Mouse (Mus musculus) ovary, adult 2 months (tissue): ENCODE measurements around the gene Cdc20b. TPM values are rescaled to one million over a fixed set of nuclear protein-coding genes. Genes with fewer than 3 reads are reported as not detected.

Experiments used
- polyA plus RNA-seq: library from polyadenylated mRNA; depleted of rRNA; stranded (reverse); fragments of >200 nt; gene quantifications from 2 replicates; pipeline ENCODE4 v1.2.3, GENCODE M21; 2012; rRNA removed

Gene Cdc20b
- 0.16 and 0.31 TPM in 2 replicates for polyA plus RNA-seq

GRCm38 (mm10) chr13:113034950-113035421 lies at the start of gene Cdc20b:
Gene Cdc20b (plus strand): TSS chr13:113035111.

GRCm38 (mm10) chr13:112987532-112987943 lies 47.4 kb upstream of the Cdc20b start, which contains the start of gene Ccno:
Gene Ccno (plus strand): TSS chr13:112987802.

GRCm38 (mm10) chr13:112993531-112994152 lies 41.3 kb upstream of the Cdc20b start, which contains the start of gene Mcidas:
Gene Mcidas (plus strand): TSS chr13:112993845.

GRCm38 (mm10) chr13:113046211-113046883 lies 11.4 kb downstream of the Cdc20b start, which contains the start of gene Gpx8:
Gene Gpx8 (minus strand): TSS chr13:113046410.

GRCm38 (mm10) chr13:113100879-113101278 lies 66.0 kb downstream of the Cdc20b start, which contains the start of gene Gzma:
Gene Gzma (minus strand): TSS chr13:113100981.

Other genes with a start within 250 kb of the Cdc20b start
- 34.9 and 38.9 TPM in 2 replicates for gene Plpp1, start 234.3 kb upstream of the Cdc20b start, polyA plus RNA-seq
- 3.6 and 4.5 TPM in 2 replicates for gene Mtrex, start 107.7 kb upstream of the Cdc20b start, polyA plus RNA-seq
- 3.4 and 4.3 TPM in 2 replicates for gene Dhx29, start 107.7 kb upstream of the Cdc20b start, polyA plus RNA-seq
- gene Ccno, start 47.3 kb upstream of the Cdc20b start, polyA plus RNA-seq, result 56.9 and 58.4 TPM in 2 replicates
- gene Mcidas, start 41.3 kb upstream of the Cdc20b start, polyA plus RNA-seq, result 0.21 and 0.39 TPM in 2 replicates
- 4.3 and 6.0 TPM in 2 replicates for gene Gpx8, start 11.3 kb downstream of the Cdc20b start, polyA plus RNA-seq
- 0.19 TPM in 1 of 2 replicates, not detected in the other for gene Gzma, start 65.9 kb downstream of the Cdc20b start, polyA plus RNA-seq
- 1.0 and 1.2 TPM in 2 replicates for gene Esm1, start 174.5 kb downstream of the Cdc20b start, polyA plus RNA-seq
- gene Gzmk, start 190.8 kb downstream of the Cdc20b start, polyA plus RNA-seq, result not detected in 2 replicates